Mouse (Mus musculus): ENCODE measurements at regions not wholly inside any gene's neighbourhood (a gene's known extent, or its start where the extent isn't known, plus 50 kb on each side); places are given as distances from the start of the nearest gene placed in this dataset.

GRCm38 (mm10) chr2:133994337-133994736 lies 442.4 kb downstream of the Bmp2 start:
- TF ChIP-seq CEBPB (IDR thresholded peaks at IDR 0.05; ENCODE audit: insufficient read depth, poor library complexity, severe bottlenecking), result no peak
- no peak for TF ChIP-seq TCF12 (IDR thresholded peaks at IDR 0.05; ENCODE audit: insufficient read depth, poor library complexity, severe bottlenecking)
- TF ChIP-seq MAX (IDR thresholded peaks at IDR 0.05; ENCODE audit: low read depth), result no peak
- TF ChIP-seq USF1 (IDR thresholded peaks at IDR 0.05; ENCODE audit: low read depth), result no peak
- no peak for TF ChIP-seq MYOD1 (IDR thresholded peaks at IDR 0.05; ENCODE audit: control insufficient read depth in 1 of 3, insufficient read length in 2 of 3, low read depth in 2 of 3)
- no peak for TF ChIP-seq POLR2A (IDR thresholded peaks at IDR 0.05; ENCODE audit: insufficient read length, low read depth)
- no peak for TF ChIP-seq POLR2AphosphoS2 (IDR thresholded peaks at IDR 0.05; ENCODE audit: insufficient read length, low read depth)
- TF ChIP-seq REST (IDR thresholded peaks at IDR 0.05; ENCODE audit: insufficient read depth, insufficient read length), result no peak

Data from myocyte (in vitro differentiated cells).